Mouse (Mus musculus) liver, embryonic 16.5 days (tissue): ENCODE results near the gene Hist1h2ad. TPM values are rescaled to one million over a fixed set of nuclear protein-coding genes. Genes with fewer than 3 reads are reported as not detected.
A peak's percentile ranks its signal among the peaks of the same experiment; 100 is the strongest.
"Not testable (repeated sequence)": the region's sequence is repeated elsewhere in the genome, so short reads cannot be mapped to it uniquely, and the experiment has no call there.

Source experiments
- ATAC-seq: fragments of 200-750 bp; cut with Nextera tagmentation; 2 replicates; pipeline ENCODE4 v1.8.0; 2017; ENCODE audit warnings: low read depth, mild to moderate bottlenecking, moderate number of reproducible peaks, moderate library complexity
- H3K27ac ChIP-seq: fragments of 300-500 bp; sonication (generic); 2 replicates; pipeline ENCODE4 v1.5.1; 2014; ENCODE audit warnings: mild to moderate bottlenecking, low read length
- H3K27me3 ChIP-seq: fragments of 300-500 bp; sonication (generic); 2 replicates; pipeline ENCODE4 v1.6.1; 2014; ENCODE audit warnings: low read depth, low read length, mixed read lengths; ENCODE audit not compliant: control insufficient read depth, insufficient read depth
- H3K36me3 ChIP-seq: fragments of 300-500 bp; sonication (generic); 2 replicates; pipeline ENCODE4 v1.6.1; 2014; ENCODE audit warnings: mild to moderate bottlenecking; ENCODE audit not compliant: control insufficient read depth, insufficient read depth
- H3K4me1 ChIP-seq: fragments of 300-500 bp; sonication (generic); 2 replicates; pipeline ENCODE4 v1.6.1; 2014; ENCODE audit warnings: low read depth, low read length, mixed read lengths; ENCODE audit not compliant: control insufficient read depth
- H3K4me2 ChIP-seq: fragments of 300-500 bp; sonication (generic); 2 replicates; pipeline ENCODE4 v1.6.1; 2014; ENCODE audit warnings: low read depth, low read length, mixed read lengths
- H3K4me3 ChIP-seq: fragments of 300-500 bp; sonication (generic); 2 replicates; pipeline ENCODE4 v1.5.1; 2014; ENCODE audit warnings: low read depth, mild to moderate bottlenecking, low read length
- H3K9ac ChIP-seq: fragments of 300-500 bp; sonication (generic); 2 replicates; pipeline ENCODE4 v1.6.1; 2014; ENCODE audit warnings: low read depth, low read length
- H3K9me3 ChIP-seq: fragments of 300-500 bp; sonication (generic); replicated peaks from 2 replicates; pipeline ENCODE4 v1.6.1; 2016; ENCODE audit warnings: low read length; ENCODE audit not compliant: control insufficient read depth
- WGBS: fragments of 180-500 bp; shearing (Covaris S2); extraction: QIAGEN DNeasy Blood & Tissue Kit; methylation state at CpG from one replicate; pipeline ENCODE4 v1.1.7; 2014; ENCODE audit not compliant: insufficient replicate concordance; 5-methylcytosine and 5-hydroxymethylcytosine counted together
- polyA plus RNA-seq: library from polyadenylated mRNA; unstranded; fragments of >200 nt; fragmentation: Nextera tagmentation; extraction: Ambion mirVana; gene quantifications from 2 replicates; pipeline ENCODE4 v1.2.1, GENCODE M21; 2015

Gene Hist1h2ad
- 2.2 and 3.8 TPM in 2 replicates for polyA plus RNA-seq

DNA sequence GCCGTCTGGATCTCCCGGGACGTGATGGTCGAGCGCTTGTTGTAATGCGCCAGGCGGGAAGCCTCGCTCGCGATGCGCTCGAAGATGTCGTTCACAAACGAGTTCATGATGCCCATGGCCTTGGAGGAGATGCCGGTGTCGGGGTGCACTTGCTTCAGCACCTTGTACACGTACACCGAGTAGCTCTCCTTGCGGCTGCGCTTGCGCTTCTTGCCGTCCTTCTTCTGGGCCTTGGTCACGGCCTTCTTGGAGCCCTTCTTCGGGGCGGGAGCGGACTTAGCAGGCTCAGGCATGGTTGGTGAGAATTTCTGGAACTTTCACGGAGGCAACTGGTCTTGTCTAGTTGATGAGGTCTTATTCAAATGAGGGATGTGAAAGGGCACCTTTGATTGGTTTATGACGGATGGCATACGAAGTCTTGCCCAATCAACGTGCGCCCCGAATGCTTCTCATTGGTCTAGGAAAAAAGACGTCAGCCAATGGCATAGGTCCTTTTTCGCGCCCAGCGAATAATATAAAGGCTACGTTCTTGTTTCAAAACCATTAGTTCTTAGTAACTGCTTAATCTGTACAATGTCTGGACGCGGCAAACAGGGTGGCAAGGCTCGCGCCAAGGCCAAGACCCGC lies at the start of gene Hist1h2ad, which contains the start of gene Hist1h2bf:
Hist1h2ad (plus strand) TSS at position 484 of the 627 bp plus-strand sequence.
Hist1h2bf (minus strand) TSS at position 299 of the 627 bp plus-strand sequence.
- Histone ChIP-seq H3K9ac (peak within 1 kb of the TSS; percentile 77), H3K4me1 (peaks cover 18% of the 10 kb centered on the region), H3K4me3 (peak within 1 kb of the TSS; percentile 63), H3K27ac (peak within 1 kb of the TSS; percentile 98), H3K4me2 (peak within 1 kb of the TSS; percentile 79)
- H3K36me3 ChIP-seq, H3K27me3 ChIP-seq, H3K9me3 ChIP-seq: not testable (repeated sequence)
- peak; percentile 77 for ATAC-seq
- WGBS, result under 1% methylated on average over 34 of the region's 42 CpGs

DNA sequence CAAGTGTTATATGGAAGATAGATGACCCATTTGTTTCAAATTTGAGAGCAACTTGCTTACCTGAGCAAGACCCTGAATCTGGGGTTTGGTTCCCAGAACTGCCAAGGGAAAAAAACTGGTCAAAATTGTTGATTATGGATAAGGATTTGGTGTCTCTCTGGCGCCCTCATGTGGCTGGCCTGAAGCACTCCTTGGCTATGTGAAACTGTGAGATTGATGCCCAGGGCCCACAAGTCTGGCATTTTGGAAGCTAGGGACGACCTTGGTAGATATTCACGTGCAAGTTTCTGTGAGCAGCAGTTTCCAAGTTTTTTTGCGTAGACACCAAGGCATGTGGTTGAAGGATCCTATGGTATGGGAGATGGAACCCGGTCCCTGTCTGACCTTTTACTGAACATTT lies 49.5 kb upstream of the Hist1h2ad start:
- Histone ChIP-seq H3K27me3 (no peaks in the 10 kb centered on the region), H3K4me1 (peaks cover 23% of the 10 kb centered on the region), H3K4me3 (no peak overlapping the region), H3K27ac (no peak overlapping the region), H3K4me2 (no peak overlapping the region), H3K9ac (no peak overlapping the region; the same call in 1 of the 2 replicates), H3K9me3 (no peaks in the 10 kb centered on the region), H3K36me3 (no peaks in the 10 kb centered on the region)
- WGBS, result 10% methylated on average over 5 of the region's 5 CpGs
- 0 out of 2 replicates have a peak, but pooled peaks have one; percentile 15 for ATAC-seq

DNA sequence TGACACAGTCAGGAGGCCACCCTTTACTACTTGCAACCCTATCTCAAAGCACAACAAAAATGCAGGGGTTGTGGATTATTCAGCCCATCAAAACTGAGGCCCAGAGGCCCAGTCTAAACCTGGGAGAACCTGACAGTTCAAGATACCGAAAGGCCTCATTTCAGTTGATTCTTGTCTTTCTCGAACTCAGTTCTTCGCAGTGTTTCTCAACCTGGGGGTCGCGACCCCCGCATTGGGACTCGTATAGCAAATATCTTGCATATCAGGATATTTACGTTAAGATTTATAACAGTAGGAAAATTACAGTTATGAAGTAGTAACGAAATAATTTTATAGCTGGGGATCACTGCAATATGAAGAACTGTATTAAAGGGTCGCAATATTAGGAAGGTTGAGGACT lies 48.3 kb upstream of the Hist1h2ad start:
- no peak overlapping the region; the same call in 1 of the 2 replicates for H3K27ac ChIP-seq
- H3K9me3 ChIP-seq, result no peaks in the 10 kb centered on the region
- H3K4me2 ChIP-seq, result peak overlapping the region; percentile 56
- no peaks in the 10 kb centered on the region for H3K27me3 ChIP-seq
- H3K9ac ChIP-seq, result 0 out of 2 replicates have a peak overlapping the region, but pooled peaks have one; percentile 9
- H3K4me1 ChIP-seq, result peaks cover 16% of the 10 kb centered on the region
- no peak for ATAC-seq
- WGBS, result 1% methylated on average over 10 of the region's 10 CpGs
- peak overlapping the region; percentile 40 for H3K4me3 ChIP-seq
- H3K36me3 ChIP-seq, result no peaks in the 10 kb centered on the region

DNA sequence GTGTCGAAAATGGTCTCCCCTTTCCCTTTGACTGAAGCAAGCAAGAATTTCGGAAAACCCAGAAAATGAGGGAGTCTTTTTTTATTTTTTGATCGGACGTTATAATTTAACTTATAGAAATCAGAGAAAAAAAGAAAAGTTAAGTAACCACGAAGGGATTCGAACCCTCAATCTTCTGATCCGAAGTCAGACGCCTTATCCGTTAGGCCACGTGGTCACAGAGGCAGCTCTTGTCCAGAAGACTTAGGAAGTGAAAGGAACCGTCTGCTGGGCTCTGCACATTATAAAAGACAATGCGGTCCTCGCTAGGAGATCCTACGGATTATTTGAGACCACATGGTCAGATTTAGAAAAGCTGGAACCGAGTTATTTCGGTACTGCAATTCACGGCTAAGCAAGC lies 47.9 kb upstream of the Hist1h2ad start:
- WGBS, result under 1% methylated on average over 17 of the region's 17 CpGs
- H3K4me1 ChIP-seq, result peaks cover 16% of the 10 kb centered on the region
- no peaks in the 10 kb centered on the region for H3K36me3 ChIP-seq
- no peaks in the 10 kb centered on the region for H3K27me3 ChIP-seq
- no peaks in the 10 kb centered on the region for H3K9me3 ChIP-seq
- H3K27ac ChIP-seq, result no peak overlapping the region
- ATAC-seq, result no peak
- H3K4me2 ChIP-seq, result peak overlapping the region; percentile 68
- H3K9ac ChIP-seq, result peak overlapping the region; percentile 47; the same call in 1 of the 2 replicates
- peak overlapping the region; percentile 55 for H3K4me3 ChIP-seq

DNA sequence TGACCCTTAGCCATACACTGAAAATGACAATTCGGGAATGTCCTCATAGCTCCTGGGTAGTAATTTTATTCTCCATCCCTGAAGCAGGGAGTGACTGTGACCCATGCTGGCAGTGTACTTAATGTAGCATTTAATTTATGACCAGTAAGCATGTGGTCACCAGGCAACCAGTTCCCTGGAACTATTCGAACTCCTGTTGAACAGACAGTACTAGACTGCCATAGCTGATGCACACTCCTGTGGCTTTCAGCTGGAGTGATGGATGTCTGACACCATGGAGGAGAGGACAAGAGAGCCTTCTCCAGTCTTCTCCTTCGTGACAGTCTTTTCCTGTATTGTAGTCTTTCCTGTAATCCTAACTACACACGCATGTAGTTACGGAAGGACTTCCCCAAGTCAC lies 45.2 kb upstream of the Hist1h2ad start:
- Histone ChIP-seq H3K4me1 (peaks cover 25% of the 10 kb centered on the region), H3K36me3 (no peaks in the 10 kb centered on the region), H3K27me3 (no peaks in the 10 kb centered on the region), H3K4me3 (no peak overlapping the region), H3K27ac (no peak overlapping the region), H3K9ac (no peak overlapping the region), H3K4me2 (no peak overlapping the region), H3K9me3 (no peaks in the 10 kb centered on the region)
- WGBS, result 79% methylated on average over 5 of the region's 5 CpGs
- no peak for ATAC-seq

DNA sequence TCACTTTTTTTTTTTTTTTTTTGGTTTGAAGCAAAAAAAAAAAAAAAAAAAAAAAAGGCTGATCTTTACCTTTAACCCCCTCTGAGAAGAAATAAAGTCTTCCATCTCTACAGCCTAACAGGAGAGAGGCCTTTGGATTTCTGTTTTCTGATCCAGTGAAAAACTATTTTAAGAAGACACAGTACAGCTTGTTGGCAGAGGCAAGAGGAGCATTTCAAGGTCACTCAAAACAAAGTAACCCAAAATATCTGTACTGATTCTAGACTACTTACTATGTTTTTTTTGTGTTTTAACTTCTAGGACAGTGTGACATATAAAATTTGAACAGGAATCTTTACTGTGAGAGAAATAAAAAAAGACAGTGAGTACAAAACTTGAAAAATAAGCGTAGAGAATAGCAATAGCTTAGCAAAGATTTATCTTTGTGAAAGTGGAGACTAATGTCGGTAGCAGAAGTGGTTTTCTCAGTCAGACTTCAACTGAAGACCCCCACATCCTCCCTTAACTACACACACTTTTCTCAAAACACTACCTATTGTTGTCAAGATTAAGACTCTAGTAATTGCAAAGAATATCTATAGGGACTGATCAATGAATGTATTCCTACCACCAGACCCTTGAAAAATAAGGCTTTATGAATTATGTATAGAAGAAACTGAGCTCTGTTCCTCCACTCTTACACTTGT lies 44.6 kb upstream of the Hist1h2ad start:
- peak overlapping the region; percentile 65 for H3K4me3 ChIP-seq
- peak overlapping the region; percentile 96 for H3K27ac ChIP-seq
- H3K4me1 ChIP-seq, result peaks cover 23% of the 10 kb centered on the region
- peak overlapping the region; percentile 78 for H3K9ac ChIP-seq
- 18% methylated on average over 2 of the region's 2 CpGs for WGBS
- peak overlapping the region; percentile 64 for H3K4me2 ChIP-seq
- H3K36me3 ChIP-seq, result no peaks in the 10 kb centered on the region
- no peak for ATAC-seq
- H3K27me3 ChIP-seq, result no peaks in the 10 kb centered on the region
- H3K9me3 ChIP-seq, result no peaks in the 10 kb centered on the region

DNA sequence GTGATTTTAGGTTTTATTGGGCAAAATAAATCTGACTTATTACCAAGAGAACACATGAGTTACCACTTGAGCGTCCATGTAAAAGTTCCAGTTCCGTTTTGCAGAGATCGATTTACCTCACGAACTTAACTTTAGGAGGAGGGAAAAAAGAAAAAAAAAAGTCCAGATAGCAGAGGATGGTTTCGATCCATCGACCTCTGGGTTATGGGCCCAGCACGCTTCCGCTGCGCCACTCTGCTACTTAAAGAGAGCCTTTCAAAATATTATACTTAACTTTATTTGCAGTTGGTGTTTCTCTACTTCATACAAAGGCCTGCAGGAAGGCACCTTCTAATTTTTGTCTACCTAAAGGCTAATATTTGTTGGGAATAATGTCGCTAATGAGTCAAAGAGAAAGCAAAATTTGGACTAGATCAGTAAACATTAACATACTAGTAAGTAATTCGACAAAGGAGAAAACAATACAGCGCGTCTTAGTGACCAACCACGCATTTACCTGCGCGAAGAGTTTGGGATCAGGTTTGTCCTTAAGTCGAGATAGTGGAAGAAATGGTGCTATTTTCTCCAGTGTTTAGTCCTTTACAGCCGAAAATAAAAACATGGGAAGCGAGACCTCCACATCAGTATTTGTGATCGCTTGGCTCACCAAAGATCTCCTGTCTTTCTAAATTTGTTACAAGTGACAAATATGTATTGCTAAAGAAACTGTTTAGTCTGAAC lies 43.8 kb upstream of the Hist1h2ad start:
- Histone ChIP-seq H3K36me3 (no peaks in the 10 kb centered on the region), H3K27me3 (no peaks in the 10 kb centered on the region), H3K9me3 (no peaks in the 10 kb centered on the region), H3K9ac (peak overlapping the region; percentile 78), H3K4me2 (peak overlapping the region; percentile 64), H3K27ac (peak overlapping the region; percentile 96), H3K4me3 (peak overlapping the region; percentile 65), H3K4me1 (peaks cover 20% of the 10 kb centered on the region)
- no peak for ATAC-seq
- WGBS, result 0% methylated on average over 20 of the region's 20 CpGs

DNA sequence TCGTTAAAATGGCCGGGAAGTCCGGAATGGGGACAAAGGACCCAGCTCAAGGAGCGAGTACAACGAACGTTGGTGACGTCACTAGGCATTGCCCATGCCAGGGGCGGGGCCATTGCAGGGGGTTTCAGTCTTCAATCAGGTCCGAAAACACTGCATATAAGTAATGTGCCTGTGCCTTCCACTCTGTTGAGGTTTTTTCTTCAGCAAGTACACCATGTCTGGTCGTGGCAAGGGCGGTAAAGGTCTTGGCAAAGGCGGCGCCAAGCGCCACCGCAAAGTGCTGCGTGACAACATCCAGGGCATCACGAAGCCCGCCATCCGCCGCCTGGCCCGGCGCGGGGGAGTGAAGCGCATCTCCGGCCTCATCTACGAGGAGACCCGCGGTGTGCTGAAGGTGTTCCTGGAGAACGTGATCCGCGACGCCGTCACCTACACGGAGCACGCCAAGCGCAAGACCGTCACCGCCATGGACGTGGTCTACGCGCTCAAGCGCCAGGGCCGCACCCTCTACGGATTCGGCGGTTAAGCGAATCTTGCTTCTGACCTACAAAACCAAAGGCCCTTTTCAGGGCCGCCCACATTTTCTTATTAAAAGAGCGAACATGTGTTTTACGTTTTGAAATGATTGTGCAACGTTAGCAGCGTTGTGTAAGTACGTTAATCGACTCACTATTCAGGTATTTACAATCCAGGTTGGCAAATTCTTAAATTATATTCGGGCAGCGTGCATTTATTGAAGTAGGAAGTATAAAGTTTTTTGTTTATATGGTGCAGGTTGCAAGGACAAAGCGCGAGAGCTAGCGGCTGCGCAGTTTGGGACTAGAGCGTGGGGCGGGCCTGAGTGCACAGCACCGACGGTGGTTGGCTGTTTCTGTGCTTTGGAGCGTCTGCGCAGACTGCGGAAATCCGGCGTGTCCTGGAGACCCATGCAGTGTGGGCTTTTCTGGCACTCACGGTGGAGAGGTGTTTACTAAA lies 43.0 kb upstream of the Hist1h2ad start, which contains the start of gene Hist1h4h:
Hist1h4h (plus strand) TSS at position 150 of the 975 bp plus-strand sequence.
- peak within 1 kb of the TSS; percentile 78 for H3K9ac ChIP-seq
- peaks cover 15% of the 10 kb centered on the region for H3K4me1 ChIP-seq
- WGBS, result under 1% methylated on average over 55 of the region's 70 CpGs
- ATAC-seq, result peak; percentile 62
- peak within 1 kb of the TSS; percentile 64 for H3K4me2 ChIP-seq
- H3K27ac ChIP-seq, result peak within 1 kb of the TSS; percentile 96
- no peaks in the 10 kb centered on the region for H3K9me3 ChIP-seq
- H3K27me3 ChIP-seq, result no peaks in the 10 kb centered on the region
- H3K36me3 ChIP-seq, result no peaks in the 10 kb centered on the region
- peak within 1 kb of the TSS; percentile 65 for H3K4me3 ChIP-seq
